In the genomic region with DNA sequence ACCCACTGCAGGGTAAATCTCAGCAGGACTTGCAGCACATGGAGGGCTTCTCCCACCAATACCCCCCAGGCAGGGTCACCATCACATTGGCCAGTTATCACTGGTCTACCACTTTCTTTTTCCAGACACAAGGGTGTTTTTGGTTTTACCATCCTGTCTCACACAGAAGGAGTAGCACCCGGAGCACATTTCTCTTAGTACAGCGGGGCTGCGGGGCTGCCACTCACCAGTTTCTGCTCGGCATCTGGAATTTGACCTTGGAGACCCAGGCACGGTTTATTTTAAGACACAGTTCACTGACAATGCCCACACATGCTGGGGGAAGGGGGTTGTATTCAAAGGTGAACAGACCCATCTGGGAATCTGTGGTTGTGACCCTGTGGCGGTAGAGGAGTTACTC, we compare ENCODE assay signal across 15 mouse cellular contexts. TPM values are rescaled to one million over a fixed set of nuclear protein-coding genes. Genes with fewer than 3 reads are reported as not detected.
DNase-seq lines count a peak whose midpoint lies in the region; ATAC-seq lines count a peak whose summit lies in the region.
"Had no signal": no experiment of that assay in that cellular context is flagged by ENCODE, and none has a peak within 500 bp of the region (broad histone marks: within the 10 kb centered on the region; RNA-seq: fewer than 3 reads in every experiment).

No protein-coding gene starts in this region.

- H3K36me3 ChIP-seq in heart, embryonic 13.5 days = no peaks in the 10 kb centered on the region
- H3K36me3 ChIP-seq in lung, embryonic 16.5 days (ENCODE audit: control insufficient read depth, insufficient read depth, low read length) = no peaks in the 10 kb centered on the region
- no peaks in the 10 kb centered on the region for H3K36me3 ChIP-seq in limb, embryonic 13.5 days

- H3K9me3 ChIP-seq in heart, embryonic 13.5 days = no peaks in the 10 kb centered on the region
- H3K9me3 ChIP-seq in lung, embryonic 16.5 days (ENCODE audit: control insufficient read depth, low read length) = no peaks in the 10 kb centered on the region
- peaks cover 6% of the 10 kb centered on the region; the same call in 1 of the 2 replicates for H3K9me3 ChIP-seq in limb, embryonic 13.5 days

- no peak for DNase-seq in heart, adult 18-20 months
- DNase-seq in lung, postnatal 25 days (ENCODE audit: low spot score) = no peak
- peak; percentile 87 for DNase-seq in embryo, embryonic 11 days
- DNase-seq in adrenal gland, postnatal 10 days = no peak
- no peak for DNase-seq in left cerebral cortex, adult 18-20 months (ENCODE audit: low spot score in 2 of 2)
- DNase-seq: cerebellum, adult 11-12 months; layer of hippocampus, postnatal 36 days; liver, postnatal 0 days; right cerebral cortex, postnatal 14 days; thymus, adult 18-20 months had no signal

- H3K9ac ChIP-seq in heart, embryonic 13.5 days = peak overlapping the region; percentile 65
- H3K9ac ChIP-seq in lung, embryonic 16.5 days (ENCODE audit: low read length) = no peak overlapping the region
- H3K9ac ChIP-seq in limb, embryonic 13.5 days = 0 out of 2 replicates have a peak overlapping the region, but pooled peaks have one; percentile 45
- H3K9ac ChIP-seq: liver, postnatal 0 days had no signal

- WGBS in heart, embryonic 13.5 days = 13% methylated on average over 6 of the region's 6 CpGs
- 24% methylated on average over 6 of the region's 6 CpGs for WGBS in lung, embryonic 16.5 days
- WGBS in limb, embryonic 13.5 days = 12% methylated on average over 6 of the region's 6 CpGs

- peaks cover 38% of the 10 kb centered on the region for H3K4me1 ChIP-seq in heart, embryonic 13.5 days
- peaks cover 22% of the 10 kb centered on the region for H3K4me1 ChIP-seq in lung, embryonic 16.5 days (replicated peaks; ENCODE audit: control insufficient read depth, insufficient read depth, low read length)
- H3K4me1 ChIP-seq in limb, embryonic 13.5 days = peaks cover 26% of the 10 kb centered on the region

- no peak overlapping the region for H3K4me3 ChIP-seq in heart, embryonic 13.5 days
- H3K4me3 ChIP-seq in lung, embryonic 16.5 days (ENCODE audit: low read length) = no peak overlapping the region
- H3K4me3 ChIP-seq in limb, embryonic 13.5 days = no peak overlapping the region
- H3K4me3 ChIP-seq: myocyte had no signal

- ATAC-seq in heart, embryonic 13.5 days (ENCODE audit: extremely low read depth, insufficient number of reproducible peaks, low FRiP score, low TSS enrichment) = no peak
- ATAC-seq in lung, embryonic 16.5 days (ENCODE audit: low read depth) = no peak
- ATAC-seq in limb, embryonic 13.5 days (ENCODE audit: low FRiP score, low read depth) = no peak; the same call in 1 of the 2 replicates
- ATAC-seq: CD4-positive, CD25-positive, alpha-beta regulatory T cell, adult 4 months; liver, postnatal 0 days had no signal

- peak overlapping the region; percentile 44 for H3K4me2 ChIP-seq in heart, embryonic 13.5 days
- no peak overlapping the region for H3K4me2 ChIP-seq in lung, embryonic 16.5 days (ENCODE audit: low read depth, low read length)
- no peak overlapping the region for H3K4me2 ChIP-seq in limb, embryonic 13.5 days (replicated peaks)

- H3K27me3 ChIP-seq in heart, embryonic 13.5 days (replicated peaks) = no peaks in the 10 kb centered on the region
- H3K27me3 ChIP-seq in lung, embryonic 16.5 days (ENCODE audit: control insufficient read depth, insufficient read depth, low read depth, low read length) = no peaks in the 10 kb centered on the region
- no peaks in the 10 kb centered on the region for H3K27me3 ChIP-seq in limb, embryonic 13.5 days

- peak overlapping the region; percentile 93 for H3K27ac ChIP-seq in heart, embryonic 13.5 days (replicated peaks)
- H3K27ac ChIP-seq in lung, embryonic 16.5 days (ENCODE audit: low read length) = peak overlapping the region; percentile 67
- H3K27ac ChIP-seq in limb, embryonic 13.5 days = peak overlapping the region; percentile 76

RNA-seq across cellular contexts. Expression of gene S1pr3, which starts 28.8 kb away (rescaled TPM):
- polyA plus RNA-seq in heart, embryonic 13.5 days (2015; fragmentation: Nextera tagmentation; extraction: Ambion mirVana) = 19.3 and 24.0 TPM in 2 replicates
- 10 to 100 TPM; 11.5 to 12.7 TPM for total RNA-seq in heart, adult 18-20 months (2021)
- 109 and 117 TPM in 2 replicates for polyA plus RNA-seq in lung, embryonic 16.5 days (2015; fragmentation: Nextera tagmentation; extraction: Ambion mirVana)
- polyA plus RNA-seq in limb, embryonic 13.5 days (2015; fragmentation: Nextera tagmentation; extraction: Ambion mirVana) = 145 and 161 TPM in 2 replicates
- total RNA-seq in adrenal gland, postnatal 10 days (2021) = 10 to 100 TPM; 19.9 to 22.4 TPM
- total RNA-seq in left cerebral cortex, adult 18-20 months (2021) = 1 to 10 TPM; 6.7 to 7.3 TPM
- polyA plus RNA-seq: CD4-positive, CD25-positive, alpha-beta regulatory T cell, adult 4 months had no signal
